Mouse (Mus musculus): ENCODE measurements around the gene Olfr393. TPM values are rescaled to one million over a fixed set of nuclear protein-coding genes. Genes with fewer than 3 reads are reported as not detected.

The Olfr393 gene
- total RNA-seq (2023), result not detected

GRCm38 (mm10) chr11:73851354-73851753, at the start of gene Olfr393:
Gene Olfr393 (minus strand): TSS chr11:73851454.

DNA sequence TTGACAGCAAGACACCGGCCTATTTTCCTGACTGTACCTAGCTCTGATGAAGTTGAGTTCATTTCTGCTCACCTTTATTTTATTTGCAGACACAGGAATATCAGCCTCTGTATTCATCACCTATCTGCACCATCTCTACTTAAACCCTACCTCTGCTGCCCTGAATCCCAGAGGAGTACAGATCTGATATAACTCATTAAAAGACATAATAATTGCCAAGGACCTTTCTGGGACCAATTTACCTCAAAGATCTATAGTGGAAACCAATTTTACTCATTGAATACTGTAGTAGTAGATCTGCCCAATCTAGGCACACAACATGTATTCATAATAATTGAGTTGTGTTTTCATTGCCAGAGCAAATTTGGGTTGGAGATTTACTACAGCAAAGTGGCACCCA, 39.4 kb upstream of the Olfr393 start, which contains the start of gene Olfr394:
TSS of gene Olfr394 (minus strand) at position 101 of the 400 bp plus-strand sequence.

DNA sequence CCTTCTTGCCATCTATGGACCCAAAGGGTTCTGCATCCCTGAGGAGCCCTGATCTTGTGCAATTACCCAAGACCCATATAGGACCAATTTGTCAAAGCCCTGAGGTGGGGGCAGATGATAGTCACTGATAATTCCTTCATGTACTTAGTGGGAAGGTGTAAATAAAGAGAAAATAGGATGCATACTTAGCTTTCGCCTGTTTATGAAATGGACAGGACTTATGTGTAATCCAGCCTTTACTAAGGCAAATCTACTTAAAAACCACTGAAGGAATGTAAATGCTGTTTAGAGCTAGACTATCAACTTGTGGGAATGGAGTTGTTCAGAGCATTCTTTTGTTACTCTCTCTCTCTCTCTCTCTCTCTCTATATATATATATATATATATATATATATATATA, 34.3 kb downstream of the Olfr393 start, which contains the start of gene Olfr392:
TSS of gene Olfr392 (minus strand) at position 101 of the 400 bp plus-strand sequence.

GRCm38 (mm10) chr11:73802952-73803351, 48.3 kb downstream of the Olfr393 start, which contains the start of gene Olfr391-ps:
Gene Olfr391-ps (minus strand): TSS chr11:73803052.

Other genes starting within 250 kb of the Olfr393 start
- not detected for gene Zfp735, start 162.7 kb downstream of the Olfr393 start, total RNA-seq (2023)
- not detected for gene Olfr389, start 70.7 kb downstream of the Olfr393 start, total RNA-seq (2023)
- gene Olfr390, start 68.5 kb downstream of the Olfr393 start, total RNA-seq (2023), result not detected
- not detected for gene Olfr391-ps, start 48.4 kb downstream of the Olfr393 start, total RNA-seq (2023)
- not detected for gene Olfr392, start 34.4 kb downstream of the Olfr393 start, total RNA-seq (2023)
- gene Olfr394, start 39.3 kb upstream of the Olfr393 start, total RNA-seq (2023), result not detected
- not detected for gene Olfr395, start 57.8 kb upstream of the Olfr393 start, total RNA-seq (2023)
- gene Olfr23, start 85.2 kb upstream of the Olfr393 start, total RNA-seq (2023), result not detected
- gene Olfr397, start 109.4 kb upstream of the Olfr393 start, total RNA-seq (2023), result not detected
- gene Olfr398, start 139.0 kb upstream of the Olfr393 start, total RNA-seq (2023), result not detected
- not detected for gene Olfr139, start 205.1 kb upstream of the Olfr393 start, total RNA-seq (2023)
- gene Olfr399, start 205.2 kb upstream of the Olfr393 start, total RNA-seq (2023), result not detected
- not detected for gene Zfp616, start 218.5 kb upstream of the Olfr393 start, total RNA-seq (2023)

Measured in CD4-positive naive resting alpha-beta T cell, adult 57 days (primary cell).